Mouse (Mus musculus) MEL (cell line): Measurements from ENCODE around the gene Pigp. TPM values are rescaled to one million over a fixed set of nuclear protein-coding genes. Genes with fewer than 3 reads are reported as not detected.
A peak's percentile ranks its signal among the peaks of the same experiment; 100 is the strongest.

ENCODE experiments used
- DNase-seq: peaks from one replicate; pipeline ENCODE4 v3.0.0; 2011; ENCODE audit warnings: low read depth, low spot score
- H3K27ac ChIP-seq: 2 replicates; pipeline ENCODE4 v1.5.1; 2012; ENCODE audit warnings: low read depth, mild to moderate bottlenecking, control low read depth, low read length, moderate library complexity; ENCODE audit not compliant: control insufficient read depth
- H3K27me3 ChIP-seq, 2 experiments: fragments of 150-350 bp in 1 of 2; sonication (generic) in 1 of 2; 2 replicates each; pipeline ENCODE4 v1.6.1; 2012; ENCODE audit warnings: low read length in 2 of 2, mild to moderate bottlenecking in 2 of 2, improper control_type of control experiment in 1 of 2, moderate library complexity in 1 of 2; ENCODE audit not compliant: insufficient read depth in 2 of 2, control insufficient read depth in 1 of 2
- H3K36me3 ChIP-seq, 2 experiments: 2 replicates each; pipeline ENCODE4 v1.6.1; 2012 to 2014; ENCODE audit warnings: low read length in 2 of 2, improper control_type of control experiment in 1 of 2, inconsistent platforms in 1 of 2, mild to moderate bottlenecking in 1 of 2; ENCODE audit not compliant: insufficient read depth in 2 of 2, control insufficient read depth in 1 of 2
- H3K4me1 ChIP-seq, 2 experiments: fragments of 150-350 bp in 1 of 2; sonication (generic) in 1 of 2; 2 replicates each; pipeline ENCODE4 v1.6.1; 2012; ENCODE audit warnings: low read length in 2 of 2, improper control_type of control experiment in 1 of 2, mild to moderate bottlenecking in 1 of 2; ENCODE audit not compliant: insufficient read depth in 2 of 2, control insufficient read depth in 1 of 2
- H3K4me3 ChIP-seq, 2 experiments: fragments of 150-350 bp in 1 of 2; sonication (generic) in 1 of 2; 2 replicates each; pipeline ENCODE4 v1.5.1; 2012; ENCODE audit warnings: low read depth in 2 of 2, low read length in 2 of 2, mild to moderate bottlenecking in 2 of 2, moderate library complexity in 2 of 2, control low read depth in 1 of 2, improper control_type of control experiment in 1 of 2; ENCODE audit not compliant: control insufficient read depth in 1 of 2, insufficient read depth in 1 of 2
- H3K79me2 ChIP-seq: 2 replicates; pipeline ENCODE4 v1.6.1; 2012; ENCODE audit warnings: mild to moderate bottlenecking, low read length, moderate library complexity; ENCODE audit not compliant: control insufficient read depth, poor library complexity, insufficient read depth
- H3K9ac ChIP-seq: 2 replicates; pipeline ENCODE4 v1.6.1; 2012; ENCODE audit warnings: low read depth, mild to moderate bottlenecking, control low read depth, low read length, moderate library complexity; ENCODE audit not compliant: control insufficient read depth, poor library complexity, severe bottlenecking
- H3K9me3 ChIP-seq: fragments of 150-350 bp; sonication (generic); replicated peaks from 2 replicates; pipeline ENCODE4 v1.6.1; 2012; ENCODE audit warnings: mild to moderate bottlenecking, low read length, improper control_type of control experiment, moderate library complexity; ENCODE audit not compliant: insufficient read depth
- CHD1 ChIP-seq: IDR thresholded peaks from 2 replicates; pipeline ENCODE4 v1.6.1; 2012; ENCODE audit warnings: low read depth, mild to moderate bottlenecking, inconsistent platforms, low read length, improper control_type of control experiment
- CHD2 ChIP-seq: IDR thresholded peaks from 2 replicates; pipeline ENCODE4 v1.6.1; 2011; ENCODE audit warnings: low read length, improper control_type of control experiment
- E2F4 ChIP-seq: IDR thresholded peaks from 2 replicates; pipeline ENCODE4 v1.6.1; 2011; ENCODE audit warnings: low read depth, low read length, improper control_type of control experiment, borderline replicate concordance
- ELF1 ChIP-seq: IDR thresholded peaks from 2 replicates; pipeline ENCODE4 v1.6.1; 2014; ENCODE audit warnings: low read depth, mild to moderate bottlenecking, inconsistent platforms, low read length, improper control_type of control experiment, moderate library complexity
- EP300 ChIP-seq, 2 experiments: IDR thresholded peaks; 2 replicates each; pipeline ENCODE4 v1.6.1; 2011; ENCODE audit warnings: improper control_type of control experiment in 2 of 2, low read length in 2 of 2, low read depth in 1 of 2, mild to moderate bottlenecking in 1 of 2
- ETS1 ChIP-seq: IDR thresholded peaks from 2 replicates; pipeline ENCODE4 v1.6.1; 2012; ENCODE audit warnings: low read depth, mild to moderate bottlenecking, inconsistent platforms, low read length, improper control_type of control experiment, moderate library complexity
- GATA1 ChIP-seq: IDR thresholded peaks from 2 replicates; pipeline ENCODE4 v1.6.1; 2011; ENCODE audit warnings: low read depth, low read length, improper control_type of control experiment
- JUND ChIP-seq: IDR thresholded peaks from 2 replicates; pipeline ENCODE4 v1.6.1; 2011; ENCODE audit warnings: low read depth, mild to moderate bottlenecking, improper control_type of control experiment, low read length
- MAFK ChIP-seq: IDR thresholded peaks from 2 replicates; pipeline ENCODE4 v1.6.1; 2011; ENCODE audit warnings: low read depth, mild to moderate bottlenecking, low read length, improper control_type of control experiment, borderline replicate concordance
- MAZ ChIP-seq: IDR thresholded peaks from 2 replicates; pipeline ENCODE4 v1.6.1; 2012; ENCODE audit warnings: low read depth, mild to moderate bottlenecking, inconsistent platforms, low read length, improper control_type of control experiment
- MEF2A ChIP-seq: IDR thresholded peaks from 2 replicates; pipeline ENCODE4 v1.6.1; 2014; ENCODE audit warnings: low read depth, mild to moderate bottlenecking, inconsistent platforms, low read length, improper control_type of control experiment; ENCODE audit not compliant: poor library complexity, insufficient replicate concordance, severe bottlenecking; ENCODE audit errors: extremely low read depth
- MXI1 ChIP-seq: IDR thresholded peaks from 2 replicates; pipeline ENCODE4 v1.6.1; 2011; ENCODE audit warnings: mild to moderate bottlenecking, low read depth, low read length, improper control_type of control experiment
- MYB ChIP-seq: IDR thresholded peaks from 2 replicates; pipeline ENCODE4 v1.6.1; 2011; ENCODE audit warnings: mild to moderate bottlenecking, low read depth, low read length, improper control_type of control experiment
- MYC ChIP-seq: IDR thresholded peaks from 2 replicates; pipeline ENCODE4 v1.6.1; 2011; ENCODE audit warnings: low read depth, mild to moderate bottlenecking, low read length, improper control_type of control experiment, moderate library complexity
- NELFE ChIP-seq: IDR thresholded peaks from 2 replicates; pipeline ENCODE4 v1.6.1; 2011; ENCODE audit warnings: low read depth, low read length, improper control_type of control experiment
- NRF1 ChIP-seq: IDR thresholded peaks from 2 replicates; pipeline ENCODE4 v1.6.1; 2014; ENCODE audit warnings: low read depth, mild to moderate bottlenecking, inconsistent platforms, low read length, improper control_type of control experiment, moderate library complexity; ENCODE audit not compliant: poor library complexity, insufficient read depth, severe bottlenecking
- POLR2A ChIP-seq, 2 experiments: IDR thresholded peaks; 2 replicates each; pipeline ENCODE4 v1.6.1; 2011 to 2012; ENCODE audit warnings: low read length in 2 of 2, mild to moderate bottlenecking in 2 of 2, control low read depth in 1 of 2, improper control_type of control experiment in 1 of 2, low read depth in 1 of 2, moderate library complexity in 1 of 2; ENCODE audit not compliant: control insufficient read depth in 1 of 2, insufficient read depth in 1 of 2, poor library complexity in 1 of 2
- POLR2AphosphoS2 ChIP-seq: IDR thresholded peaks from 2 replicates; pipeline ENCODE4 v1.6.1; 2011; ENCODE audit warnings: low read length, improper control_type of control experiment
- POLR2AphosphoS5 ChIP-seq: IDR thresholded peaks from 2 replicates; pipeline ENCODE4 v1.6.1; 2012; ENCODE audit warnings: low read depth, borderline replicate concordance, mild to moderate bottlenecking, inconsistent platforms, low read length, moderate library complexity, mixed read lengths
- RCOR1 ChIP-seq: IDR thresholded peaks from 2 replicates; pipeline ENCODE4 v1.6.1; 2012; ENCODE audit warnings: low read depth, mild to moderate bottlenecking, inconsistent platforms, low read length, improper control_type of control experiment
- SIN3A ChIP-seq: IDR thresholded peaks from 2 replicates; pipeline ENCODE4 v1.6.1; 2012; ENCODE audit warnings: low read length, improper control_type of control experiment, inconsistent platforms
- SMC3 ChIP-seq: IDR thresholded peaks from 2 replicates; pipeline ENCODE4 v1.6.1; 2011; ENCODE audit warnings: low read depth, low read length, improper control_type of control experiment
- TBP ChIP-seq: IDR thresholded peaks from 2 replicates; pipeline ENCODE4 v1.8.0; 2011; ENCODE audit warnings: low read depth, low read length, improper control_type of control experiment
- UBTF ChIP-seq: IDR thresholded peaks from 2 replicates; pipeline ENCODE4 v1.6.1; 2012; ENCODE audit warnings: low read depth, mild to moderate bottlenecking, inconsistent platforms, low read length, improper control_type of control experiment, moderate library complexity, borderline replicate concordance; ENCODE audit not compliant: insufficient read depth
- ZKSCAN1 ChIP-seq: IDR thresholded peaks from 2 replicates; pipeline ENCODE4 v1.6.1; 2012; ENCODE audit warnings: low read depth, mild to moderate bottlenecking, inconsistent platforms, low read length, improper control_type of control experiment, moderate library complexity
- ZMIZ1 ChIP-seq: IDR thresholded peaks from 2 replicates; pipeline ENCODE4 v1.6.1; 2012; ENCODE audit warnings: low read depth, mild to moderate bottlenecking, inconsistent platforms, low read length, improper control_type of control experiment, moderate library complexity
- ZNF384 ChIP-seq: IDR thresholded peaks from 2 replicates; pipeline ENCODE4 v1.6.1; 2012; ENCODE audit warnings: low read depth, mild to moderate bottlenecking, inconsistent platforms, low read length, improper control_type of control experiment
- polyA plus RNA-seq, 2 experiments: library from polyadenylated mRNA; stranded (reverse) in 1 of 2; unstranded in 1 of 2; fragments of >175 nt in 1 of 2; fragments of >200 nt in 1 of 2; gene quantifications; 2 replicates each; pipeline versions ENCODE4 v1.2.1 to v1.2.4; 2012; ENCODE audit warnings: low replicate concordance in 2 of 2, low read depth in 1 of 2; ENCODE audit not compliant: insufficient read length in 2 of 2, insufficient read depth in 1 of 2, missing spikeins in 1 of 2
- total RNA-seq: library from RNA; depleted of rRNA; stranded (reverse); fragments of 300-350 nt; gene quantifications from 2 replicates; pipeline ENCODE4 v1.2.3, GENCODE M21; 2012

The Pigp gene
- total and polyA plus RNA-seq, 3 experiments = 27.1 to 47.3 TPM; not detected in 1

DNA sequence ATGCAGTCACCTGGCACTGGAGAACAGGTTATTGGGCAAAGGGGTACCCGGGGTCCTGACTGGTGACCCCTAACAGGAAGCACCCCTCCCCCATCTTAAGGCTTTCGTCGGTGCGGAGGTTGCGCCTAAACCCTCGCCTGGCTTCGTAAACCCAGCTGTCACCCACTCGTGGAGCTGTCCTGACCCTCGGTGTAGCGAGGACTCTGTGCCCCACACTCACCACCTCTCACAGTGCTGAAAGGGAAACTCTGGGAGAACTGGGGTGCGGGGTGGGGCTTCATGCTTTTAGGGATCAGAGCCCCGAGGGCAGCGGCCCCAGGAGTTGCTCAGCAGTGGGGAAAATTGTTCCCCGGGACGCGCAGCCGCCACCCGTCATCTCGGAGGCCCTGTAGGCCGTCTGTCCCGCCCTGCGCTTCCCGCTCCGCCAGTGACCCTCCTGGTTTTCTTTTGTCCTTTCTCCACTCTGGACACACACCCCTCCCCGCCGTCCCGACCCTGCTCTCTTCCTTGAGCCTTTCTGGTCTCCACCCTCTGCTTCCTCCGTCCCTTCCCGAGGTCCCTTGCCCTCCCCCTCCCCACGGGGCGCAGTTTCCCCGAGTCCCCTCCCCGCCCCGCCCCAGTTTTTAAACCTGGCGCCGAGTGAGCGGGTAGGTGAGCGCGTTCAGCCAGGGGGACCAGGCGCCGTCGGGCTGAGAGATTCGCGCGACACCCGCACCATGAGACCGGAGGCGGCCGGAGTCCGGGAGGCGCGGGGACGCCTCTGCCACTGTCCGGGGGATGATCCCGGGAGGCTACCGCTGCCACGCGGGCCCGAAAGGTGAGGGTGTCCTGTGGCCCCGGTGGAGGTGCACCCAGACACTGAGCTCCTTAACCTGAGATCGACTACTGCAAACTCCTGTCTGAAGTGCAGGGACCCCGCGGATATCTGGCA, 43.6 kb downstream of the Pigp start, which contains the start of gene Ripply3:
TSS of gene Ripply3 (plus strand) at position 640 of the 931 bp plus-strand sequence.
- Histone ChIP-seq H3K27me3 (no peaks in the 10 kb centered on the region), H3K4me3 (no peak within 1 kb of the TSS), H3K36me3 (peaks cover 0 to 29% of the 10 kb centered on the region in 2 experiments; a peak in 2 of 4 replicates), H3K9ac (no peak within 1 kb of the TSS)
- DNase-seq = no peak
- TF ChIP-seq JUND (no peak), MYC (no peak), EP300 (IDR thresholded peaks at IDR 0.05; ENCODE audit: low read depth in 1 of 2, low read length in 2 of 2) (no peak), CHD1 (no peak), ZKSCAN1 (no peak), ELF1 (no peak), MXI1 (no peak), CHD2 (no peak), NRF1 (no peak), GATA1 (no peak), RCOR1 (no peak), ETS1 (no peak), MAFK (no peak), SMC3 (no peak), POLR2AphosphoS5 (no peak), ZMIZ1 (no peak), POLR2A (IDR thresholded peaks at IDR 0.05; ENCODE audit: control insufficient read depth in 1 of 2, insufficient read depth in 1 of 2, low read depth in 1 of 2, low read length in 2 of 2, poor library complexity in 1 of 2) (no peak)
- TF ChIP-seq, all 39 proteins: peak for 0
- Histone ChIP-seq H3K27ac (no peak within 1 kb of the TSS; the same call in 1 of the 2 replicates), H3K4me1 (peaks cover 26 to 32% of the 10 kb centered on the region in 2 experiments), H3K9me3 (no peaks in the 10 kb centered on the region), H3K79me2 (no peaks in the 10 kb centered on the region)

DNA sequence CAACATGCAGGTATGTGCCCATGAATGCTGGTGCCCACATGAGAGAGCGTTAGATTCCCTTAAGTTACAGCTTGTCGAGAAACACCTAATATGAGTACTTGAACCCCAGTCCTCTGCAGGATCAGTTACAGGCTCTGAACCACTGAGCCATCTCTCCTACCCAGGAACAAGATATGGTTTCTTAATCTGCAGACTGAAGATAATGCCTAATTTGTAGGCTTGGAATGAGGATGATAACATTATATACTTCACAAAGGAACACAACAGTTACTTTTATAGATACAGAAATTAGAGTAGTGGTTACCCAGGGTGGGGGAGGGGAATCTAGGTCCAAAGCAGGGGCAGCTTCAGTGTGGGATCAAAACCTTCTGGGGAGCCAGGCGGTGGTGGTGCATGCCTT, 45.6 kb downstream of the Pigp start:
- peak; percentile 65 for DNase-seq
- Histone ChIP-seq H3K9ac (peak overlapping the region; percentile 15; the same call in 1 of the 2 replicates), H3K27me3 (no peaks in the 10 kb centered on the region), H3K27ac (peak overlapping the region; percentile 83), H3K9me3 (no peaks in the 10 kb centered on the region), H3K79me2 (no peaks in the 10 kb centered on the region), H3K4me3 (no peak overlapping the region), H3K4me1 (peaks cover 21 to 27% of the 10 kb centered on the region in 2 experiments), H3K36me3 (peaks cover 0 to 25% of the 10 kb centered on the region in 2 experiments; a peak in 2 of 4 replicates)
- no peak for TF ChIP-seq SMC3
- no peak for TF ChIP-seq ZNF384
- TF ChIP-seq UBTF = no peak
- no peak for TF ChIP-seq POLR2AphosphoS2
- TF ChIP-seq EP300 (IDR thresholded peaks at IDR 0.05; ENCODE audit: low read depth in 1 of 2, low read length in 2 of 2) = peak; percentile 94 to 97
- TF ChIP-seq MYC = no peak
- peak; percentile 52; the same call in 1 of the 2 replicates for TF ChIP-seq MAFK
- TF ChIP-seq GATA1 = peak; percentile 93
- no peak; the same call in 1 of the 2 replicates for TF ChIP-seq MAZ
- TF ChIP-seq MEF2A = peak; percentile 53; the same call in 1 of the 2 replicates
- TF ChIP-seq SIN3A = peak; percentile 79
- TF ChIP-seq POLR2AphosphoS5 = no peak
- TF ChIP-seq E2F4 = no peak
- peak; percentile 83 for TF ChIP-seq ETS1
- TF ChIP-seq JUND = 0 out of 2 replicates have a peak, but pooled peaks have one; percentile 19
- no peak for TF ChIP-seq TBP
- no peak for TF ChIP-seq CHD1
- TF ChIP-seq MXI1 = 0 out of 2 replicates have a peak, but pooled peaks have one; percentile 29
- no peak; the same call in 1 of the 2 replicates for TF ChIP-seq MYB
- TF ChIP-seq NELFE = no peak
